Mouse (Mus musculus) brain, embryonic 14.5 days (tissue): ENCODE measurements at regions not wholly inside any gene's neighbourhood (a gene's known extent, or its start where the extent isn't known, plus 50 kb on each side); places are given as distances from the start of the nearest gene placed in this dataset.

ENCODE experiments used
- CTCF ChIP-seq: fragments of 200-500 bp; IDR thresholded peaks from 2 replicates; pipeline ENCODE4 v1.5.1; 2012; ENCODE audit warnings: inconsistent platforms, mild to moderate bottlenecking, moderate library complexity, borderline replicate concordance; ENCODE audit not compliant: insufficient read depth, insufficient read length; ENCODE audit errors: extremely low read depth
- POLR2A ChIP-seq: fragments of 200-500 bp; IDR thresholded peaks from 2 replicates; pipeline ENCODE4 v1.6.1; 2012; ENCODE audit warnings: mild to moderate bottlenecking, inconsistent platforms, borderline replicate concordance; ENCODE audit not compliant: poor library complexity, insufficient read depth, insufficient read length, severe bottlenecking; ENCODE audit errors: extremely low read depth

DNA sequence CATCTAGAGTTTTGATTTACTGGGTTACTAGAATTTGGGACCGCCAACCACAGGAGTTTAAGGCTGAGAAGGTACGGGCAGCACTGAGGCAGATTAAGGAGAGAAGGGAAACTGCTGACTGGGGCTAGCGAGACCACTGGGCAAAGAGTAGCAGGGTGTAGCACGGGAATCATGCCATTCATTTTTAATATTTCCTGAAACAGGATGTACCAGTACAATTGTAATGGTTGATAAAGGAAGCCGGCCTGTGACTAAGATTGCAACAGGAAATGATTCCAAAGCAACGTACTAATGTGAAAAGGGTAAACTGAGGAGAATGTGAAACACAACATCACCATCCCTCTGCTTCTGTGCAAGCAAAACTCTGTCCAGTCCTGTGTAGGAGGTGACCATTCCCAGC, 118.3 kb upstream of the Ift57 start:
- no peak for TF ChIP-seq CTCF
- TF ChIP-seq POLR2A: no peak
